Mouse (Mus musculus): ENCODE results near the gene Iffo1.
A peak's percentile ranks its signal among the peaks of the same experiment; 100 is the strongest.

The Iffo1 gene

DNA sequence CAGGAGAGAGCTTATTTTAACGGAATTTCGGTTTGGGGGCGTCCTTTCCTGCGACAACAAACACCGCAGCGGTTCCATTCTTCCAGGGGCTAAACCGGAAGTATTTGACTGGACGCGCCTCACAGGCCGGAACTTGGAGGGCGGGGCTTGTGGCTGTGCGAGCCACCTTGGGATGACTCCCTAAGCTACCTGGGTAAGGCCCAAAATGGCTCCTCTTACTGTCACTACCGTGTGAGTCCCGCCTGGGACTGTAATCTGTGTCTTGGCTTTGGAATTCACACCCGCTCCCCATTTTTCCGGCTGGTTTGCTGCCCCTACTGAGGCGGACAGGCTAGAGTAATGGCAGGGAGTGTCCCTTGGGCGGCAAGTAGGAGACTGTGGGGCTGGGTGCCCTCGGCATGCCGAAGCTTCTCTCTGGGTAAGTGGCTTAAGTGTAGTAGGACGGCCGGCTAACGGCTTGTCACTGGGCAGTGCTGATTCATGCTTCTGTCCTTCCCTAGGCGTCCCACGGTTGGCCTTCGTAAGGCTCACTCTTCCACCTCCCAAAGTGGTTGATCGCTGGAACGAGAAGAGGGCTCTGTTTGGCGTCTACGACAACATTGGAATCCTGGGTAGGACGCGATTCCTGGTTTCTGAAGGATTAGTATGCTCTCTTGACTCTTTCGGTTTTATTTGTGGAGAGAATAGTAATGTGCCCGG is 47.1 kb downstream of the Iffo1 start:
- DNase-seq (ENCODE audit: low spot score): peak; percentile 94

DNA sequence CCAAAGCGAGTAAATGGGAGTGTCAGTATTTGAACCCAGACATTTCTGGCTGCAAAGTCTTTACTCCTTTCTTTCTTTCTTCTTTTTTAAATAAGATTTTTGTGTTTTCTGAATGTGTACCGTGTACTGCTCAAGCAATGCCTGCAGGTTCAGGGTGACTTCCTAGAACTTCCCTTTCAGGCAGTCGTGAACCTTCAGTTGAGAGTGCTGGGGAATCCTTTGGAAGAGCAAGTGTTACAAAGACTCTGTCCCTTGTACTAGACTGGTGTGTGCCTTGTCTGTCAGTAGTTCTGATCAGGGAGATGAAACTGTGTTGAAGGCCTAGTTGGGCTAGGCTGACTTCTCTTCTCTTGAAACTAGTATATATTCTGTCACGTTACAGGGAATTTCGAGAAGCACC is 47.8 kb downstream of the Iffo1 start:
- no peak for DNase-seq (ENCODE audit: low spot score)

DNA sequence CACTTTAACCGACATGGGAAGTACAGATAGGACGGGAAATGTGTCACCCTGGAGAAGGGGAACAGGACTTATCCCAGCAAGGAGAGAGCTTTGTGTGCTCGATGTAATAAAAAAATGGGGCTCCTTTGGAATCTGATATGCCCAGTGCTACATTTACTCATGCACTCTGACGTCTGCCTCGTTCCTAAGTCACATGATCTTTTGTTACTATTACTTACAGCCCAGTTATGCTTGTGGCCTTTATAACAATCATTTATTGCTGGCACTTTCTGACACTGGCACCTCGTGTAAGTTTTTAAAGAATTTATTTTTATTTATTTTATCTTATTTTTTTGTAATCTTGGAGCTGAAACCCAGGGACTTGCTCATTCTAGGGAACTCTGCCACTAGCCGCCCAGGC is 48.3 kb downstream of the Iffo1 start:
- no peak for DNase-seq (ENCODE audit: low spot score)

DNA sequence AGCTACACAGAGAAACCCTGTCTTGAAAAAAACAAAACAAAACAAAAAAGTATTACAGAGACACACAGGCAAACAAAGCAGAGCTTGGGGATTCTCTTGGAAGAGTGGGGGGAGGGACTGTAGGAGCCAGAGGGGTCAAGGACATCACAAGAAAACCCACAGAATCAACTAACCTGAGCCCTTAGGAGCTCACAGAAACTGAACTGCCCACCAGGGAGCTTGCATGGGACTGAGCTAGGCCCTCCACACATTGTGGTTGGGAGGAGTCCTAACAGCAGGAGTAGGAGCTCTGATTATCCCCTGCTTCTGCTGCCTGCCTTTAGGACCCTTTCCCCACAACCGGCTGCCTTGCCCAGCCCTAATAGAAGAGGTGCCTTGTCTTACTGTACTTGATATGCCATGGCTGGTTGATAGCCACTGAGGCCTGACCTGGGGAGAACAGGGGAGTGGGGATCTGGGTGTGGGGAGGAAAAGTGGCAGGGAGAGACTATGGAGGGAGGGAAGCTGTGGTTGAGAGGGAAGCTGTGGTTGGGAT is 50.6 kb downstream of the Iffo1 start:
- no peak for DNase-seq (ENCODE audit: low spot score)

DNA sequence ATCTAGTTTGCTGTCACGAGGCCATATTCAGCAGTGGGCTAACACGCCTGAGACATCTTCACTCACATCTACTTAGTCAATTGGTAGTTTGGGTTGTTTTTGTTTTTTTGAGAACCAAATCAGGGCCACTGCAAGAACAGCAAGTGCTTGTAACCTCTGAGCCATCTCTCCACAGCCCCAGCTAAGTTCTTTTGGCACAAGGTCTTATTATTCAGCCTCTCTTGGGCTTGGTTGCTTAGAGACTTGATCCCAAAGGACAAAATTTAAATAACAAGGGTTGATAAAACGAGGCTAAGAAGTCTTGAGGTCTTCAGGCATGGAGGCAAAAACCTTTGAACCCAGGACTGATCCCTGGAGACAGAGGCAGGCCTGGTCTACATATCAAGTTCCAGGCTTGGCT is 51.3 kb downstream of the Iffo1 start:
- peak; percentile 48 for DNase-seq (ENCODE audit: low spot score)

DNA sequence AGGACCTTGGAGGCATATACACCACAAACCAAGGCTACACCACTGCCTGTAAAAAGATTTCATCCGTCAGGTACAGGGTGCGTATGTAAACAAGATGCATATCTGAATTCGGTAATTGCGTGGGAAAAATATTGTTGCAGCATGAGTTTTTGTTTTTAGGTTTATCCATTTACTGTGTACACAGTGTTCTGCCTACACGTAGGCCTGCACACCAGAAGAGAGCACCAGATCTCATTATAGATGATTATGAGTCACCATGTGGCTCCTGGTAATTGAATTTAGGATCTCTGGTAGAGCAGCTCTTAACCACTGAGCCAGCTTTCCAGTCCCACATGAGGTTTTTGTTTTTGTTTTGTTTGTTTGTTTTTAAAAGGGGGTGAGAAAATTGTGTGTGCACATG is 52.1 kb downstream of the Iffo1 start:
- DNase-seq (ENCODE audit: low spot score): peak; percentile 88

DNA sequence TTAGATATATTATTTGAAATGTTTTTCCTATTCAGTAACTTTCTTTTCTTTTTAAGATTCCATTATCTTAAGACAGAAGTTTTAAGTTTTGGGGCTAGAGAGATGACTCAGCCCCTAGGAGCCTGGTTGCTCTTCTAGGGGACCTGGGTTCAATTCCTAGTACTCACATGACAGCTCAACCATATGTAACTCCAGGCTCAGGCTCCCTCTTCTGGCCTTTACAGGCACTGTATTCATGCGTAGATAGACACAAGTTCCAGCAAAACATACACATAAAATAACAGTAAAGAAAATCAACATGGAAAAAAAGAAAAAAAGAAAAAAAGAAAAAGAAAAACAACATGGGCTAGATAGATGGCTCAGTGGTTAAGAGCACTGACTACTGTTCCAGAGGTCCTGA is 65.4 kb downstream of the Iffo1 start:
- no peak for DNase-seq (ENCODE audit: low spot score)
